Mouse (Mus musculus): Measurements from ENCODE around the gene Nfix.

GRCm38 (mm10) chr8:84665385-84665893, 134.7 kb downstream of the Nfix start:
- TF ChIP-seq POLR2A (IDR thresholded peaks at IDR 0.05; ENCODE audit: borderline replicate concordance, extremely low read depth, insufficient read depth, insufficient read length, poor library complexity, severe bottlenecking): no peak
- no peak for TF ChIP-seq CTCF (IDR thresholded peaks at IDR 0.05; ENCODE audit: borderline replicate concordance, extremely low read depth, insufficient read depth, insufficient read length)

All from brain, embryonic 14.5 days (tissue).